ENCODE assay signal across 10 mouse cellular contexts in genomic region chr2:20665309-20665971, GRCm38 (mm10).
DNase-seq lines count a peak whose midpoint lies in the region; ATAC-seq and TF ChIP-seq lines count a peak whose summit lies in the region.
"Had no signal": no experiment of that assay in that cellular context is flagged by ENCODE, and none has a peak within 500 bp of the region (broad histone marks: within the 10 kb centered on the region; RNA-seq: fewer than 3 reads in every experiment).

No protein-coding gene starts in this region.

- no peak for TF ChIP-seq POLR2A in ES-Bruce4 (IDR thresholded peaks at IDR 0.05; ENCODE audit: insufficient read depth, low read length)

- 17% methylated on average over 5 of the region's 5 CpGs for WGBS in heart, embryonic 13.5 days
- 15% methylated on average over 5 of the region's 5 CpGs for WGBS in heart, embryonic 12.5 days
- WGBS in embryonic facial prominence, embryonic 10.5 days: 8% methylated on average over 5 of the region's 5 CpGs

- H3K9me3 ChIP-seq in heart, embryonic 13.5 days: no peaks in the 10 kb centered on the region
- H3K9me3 ChIP-seq in heart, embryonic 12.5 days (replicated peaks): no peaks in the 10 kb centered on the region
- H3K9me3 ChIP-seq in ES-Bruce4 (replicated peaks; ENCODE audit: control insufficient read depth, insufficient read depth, low read length, poor library complexity, severe bottlenecking): no peaks in the 10 kb centered on the region
- H3K9me3 ChIP-seq in embryonic facial prominence, embryonic 10.5 days: no peaks in the 10 kb centered on the region
- H3K9me3 ChIP-seq: limb, embryonic 15.5 days had no signal

- H3K27ac ChIP-seq in heart, embryonic 13.5 days (replicated peaks): peak overlapping the region; percentile 59
- H3K27ac ChIP-seq in heart, embryonic 12.5 days (ENCODE audit: poor library complexity, severe bottlenecking): no peak overlapping the region
- H3K27ac ChIP-seq in ES-Bruce4 (ENCODE audit: insufficient read depth, low read length): peak overlapping the region; percentile 100
- H3K27ac ChIP-seq in embryonic facial prominence, embryonic 10.5 days (replicated peaks): peak overlapping the region; percentile 66
- H3K27ac ChIP-seq: limb, embryonic 15.5 days had no signal

- H3K4me1 ChIP-seq in heart, embryonic 13.5 days: peaks cover 12% of the 10 kb centered on the region
- peaks cover 13% of the 10 kb centered on the region for H3K4me1 ChIP-seq in heart, embryonic 12.5 days (replicated peaks)
- peaks cover 4% of the 10 kb centered on the region for H3K4me1 ChIP-seq in ES-Bruce4 (ENCODE audit: control insufficient read depth, insufficient read depth, low read length)
- H3K4me1 ChIP-seq in embryonic facial prominence, embryonic 10.5 days: peaks cover 14% of the 10 kb centered on the region

- H3K27me3 ChIP-seq in heart, embryonic 13.5 days (replicated peaks): no peaks in the 10 kb centered on the region
- no peaks in the 10 kb centered on the region for H3K27me3 ChIP-seq in heart, embryonic 12.5 days (replicated peaks)
- H3K27me3 ChIP-seq in ES-Bruce4 (ENCODE audit: control insufficient read depth, insufficient read depth, low read length, poor library complexity, severe bottlenecking): no peaks in the 10 kb centered on the region
- no peaks in the 10 kb centered on the region for H3K27me3 ChIP-seq in embryonic facial prominence, embryonic 10.5 days (replicated peaks; ENCODE audit: low read depth, poor library complexity, severe bottlenecking)
- H3K27me3 ChIP-seq: limb, embryonic 15.5 days had no signal

- TF ChIP-seq CTCF in ES-Bruce4 (IDR thresholded peaks at IDR 0.05; ENCODE audit: low read depth, low read length): no peak

- peak; percentile 53 for DNase-seq in embryonic facial prominence, embryonic 10.5 days (ENCODE audit: low spot score)
- peak; percentile 29 for DNase-seq in mesoderm, embryonic 11.5 days (ENCODE audit: low read depth, low spot score)
- DNase-seq in layer of hippocampus, postnatal 14 days (ENCODE audit: low spot score in 2 of 2): no peak
- DNase-seq in kidney, postnatal 14 days: no peak
- no peak for DNase-seq in urinary bladder, postnatal 14 days (ENCODE audit: low spot score)

- H3K4me3 ChIP-seq in heart, embryonic 13.5 days: no peak overlapping the region
- H3K4me3 ChIP-seq in heart, embryonic 12.5 days: no peak overlapping the region
- no peak overlapping the region for H3K4me3 ChIP-seq in ES-Bruce4 (ENCODE audit: low read depth, low read length)
- no peak overlapping the region for H3K4me3 ChIP-seq in embryonic facial prominence, embryonic 10.5 days
- H3K4me3 ChIP-seq: limb, embryonic 15.5 days had no signal

- peak; percentile 98 for TF ChIP-seq EP300 in ES-Bruce4 (IDR thresholded peaks at IDR 0.05; ENCODE audit: insufficient read depth, low read depth, low read length)

- no peak overlapping the region for H3K9ac ChIP-seq in heart, embryonic 13.5 days
- no peak overlapping the region for H3K9ac ChIP-seq in heart, embryonic 12.5 days
- peak overlapping the region; percentile 82 for H3K9ac ChIP-seq in ES-Bruce4 (ENCODE audit: low read depth, poor library complexity, severe bottlenecking)
- H3K9ac ChIP-seq: limb, embryonic 15.5 days had no signal

- no peaks in the 10 kb centered on the region for H3K36me3 ChIP-seq in heart, embryonic 13.5 days
- peaks cover 2% of the 10 kb centered on the region; the same call in 1 of the 2 replicates for H3K36me3 ChIP-seq in heart, embryonic 12.5 days
- peaks cover 18% of the 10 kb centered on the region for H3K36me3 ChIP-seq in ES-Bruce4 (ENCODE audit: control insufficient read depth, insufficient read depth, low read length, poor library complexity, severe bottlenecking)
- no peaks in the 10 kb centered on the region for H3K36me3 ChIP-seq in embryonic facial prominence, embryonic 10.5 days (replicated peaks)
- H3K36me3 ChIP-seq: limb, embryonic 15.5 days had no signal

- ATAC-seq in heart, embryonic 13.5 days (ENCODE audit: extremely low read depth, insufficient number of reproducible peaks, low FRiP score, low TSS enrichment): no peak
- no peak for ATAC-seq in heart, embryonic 12.5 days (ENCODE audit: insufficient number of reproducible peaks, low FRiP score)
- ATAC-seq: CD4-positive, CD25-positive, alpha-beta regulatory T cell, adult 4 months had no signal

- no peak overlapping the region for H3K4me2 ChIP-seq in heart, embryonic 13.5 days
- H3K4me2 ChIP-seq in heart, embryonic 12.5 days: no peak overlapping the region
- H3K4me2 ChIP-seq: limb, embryonic 15.5 days had no signal

Comparison
In these comparisons a context has a peak if more than half of its experiments do, and no peak if none do; other contexts are left out.
1. DNase-seq: peak in embryonic facial prominence, embryonic 10.5 days (single experiment) and mesoderm, embryonic 11.5 days (single experiment); none in layer of hippocampus, postnatal 14 days (0 of 2), kidney, postnatal 14 days (single experiment) and urinary bladder, postnatal 14 days (single experiment).